Mouse (Mus musculus) kidney, adult 18-20 months (tissue): Measurements from ENCODE around the gene Tectb.
"Not testable (repeated sequence)": the region's sequence is repeated elsewhere in the genome, so short reads cannot be mapped to it uniquely, and the experiment has no call there.

Experiments
- DNase-seq: peaks from one replicate; pipeline ENCODE4 v3.0.0; 2021

The Tectb gene

DNA sequence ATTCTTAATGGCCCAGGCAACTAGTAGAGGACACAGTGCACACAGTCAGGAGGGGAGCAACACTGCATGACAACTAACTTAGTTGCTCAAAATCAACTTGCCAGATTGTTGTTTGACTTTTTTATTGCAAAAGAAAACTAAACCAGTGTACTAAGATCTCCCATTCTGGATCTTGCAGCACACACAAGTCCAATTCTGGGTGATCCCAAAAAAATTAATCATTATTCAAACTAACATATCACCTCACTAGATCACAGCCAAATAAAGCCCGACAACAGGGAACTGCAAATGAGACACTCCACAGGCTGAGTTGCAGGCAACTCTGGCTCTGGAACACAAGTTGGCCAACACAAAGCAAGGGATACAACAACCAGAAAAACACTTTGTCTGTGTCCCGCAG, 13.8 kb upstream of the Tectb start:
- DNase-seq: no peak

DNA sequence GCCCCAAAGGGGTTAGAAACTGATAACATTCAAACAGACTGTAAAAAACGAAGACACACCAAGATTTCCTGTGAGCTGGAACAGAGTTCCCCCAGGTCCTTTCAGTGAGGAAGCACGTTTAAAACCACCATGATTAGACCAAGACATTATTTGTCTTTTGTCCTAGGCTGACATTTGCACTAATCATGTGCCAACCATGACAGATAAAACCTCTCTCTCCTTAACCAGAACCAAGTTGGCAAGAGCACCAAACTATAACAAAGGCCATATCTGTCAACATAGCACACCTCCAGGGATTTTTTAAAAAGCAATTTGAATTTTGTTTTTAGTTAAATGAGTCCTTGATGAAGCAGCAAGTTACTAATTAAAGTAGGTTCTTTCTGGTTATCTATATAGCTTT, 12.8 kb upstream of the Tectb start:
- DNase-seq: no peak

DNA sequence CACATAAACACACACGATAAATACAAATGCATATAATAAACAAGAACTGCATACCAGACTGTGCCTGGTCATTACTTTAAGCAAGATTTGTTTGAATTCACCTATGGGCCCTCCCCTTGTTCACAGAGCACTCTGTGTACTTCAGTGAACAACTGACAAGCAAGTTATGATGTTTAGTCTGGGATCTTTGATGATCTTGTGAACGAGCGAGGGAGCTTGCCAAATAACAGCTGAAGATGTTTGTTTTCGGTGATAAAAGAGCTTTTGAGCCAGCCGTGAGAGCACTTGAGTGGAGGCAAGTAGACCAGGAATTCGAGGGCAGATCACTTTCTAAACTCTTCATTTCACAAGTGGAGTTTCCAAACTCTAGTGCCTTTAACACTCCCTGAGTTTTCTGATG, 12.2 kb upstream of the Tectb start:
- DNase-seq: no peak

DNA sequence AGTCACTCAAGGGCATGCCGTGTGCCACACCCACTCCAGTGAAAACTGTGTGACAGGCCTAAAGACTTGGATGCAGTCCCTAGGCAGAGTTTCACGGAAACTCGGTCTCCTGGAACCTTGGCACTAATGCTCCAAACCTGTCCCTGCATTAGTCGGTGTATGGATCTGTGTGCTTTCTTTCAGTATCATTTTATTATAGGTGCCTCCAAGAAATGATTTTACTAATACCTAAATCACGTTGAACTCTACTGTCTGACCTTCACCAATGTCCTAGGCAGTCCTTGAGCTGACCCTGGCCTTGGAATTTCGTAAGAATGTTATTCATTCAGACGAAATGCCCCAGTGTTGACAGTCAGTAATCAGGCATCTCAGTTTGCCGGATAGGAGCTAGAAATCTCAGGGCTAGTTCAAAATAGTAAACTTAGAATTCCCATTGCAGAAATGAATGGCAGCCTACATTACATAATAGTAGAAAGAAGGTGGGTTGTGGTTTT, 11.2 kb upstream of the Tectb start:
- not testable (repeated sequence) for DNase-seq

DNA sequence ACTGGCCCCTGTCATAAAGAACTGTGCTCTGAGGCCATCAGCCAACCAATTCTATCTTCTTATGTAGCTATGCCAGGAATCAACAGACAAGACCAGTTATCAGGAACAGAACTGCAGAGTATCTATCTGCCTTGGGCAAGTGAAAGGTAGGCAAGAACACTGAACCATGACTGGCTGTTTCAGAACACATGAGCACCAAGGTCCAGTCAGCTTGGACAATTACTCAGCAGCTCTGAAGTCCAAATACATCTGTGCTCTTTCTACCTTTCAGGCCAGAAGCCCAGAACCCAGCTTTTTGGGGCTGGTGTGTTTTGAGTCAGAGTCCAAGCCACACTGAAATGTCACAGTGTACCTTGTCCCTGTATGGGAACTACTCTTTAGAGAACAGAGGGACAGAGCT, 10.1 kb upstream of the Tectb start:
- no peak for DNase-seq

DNA sequence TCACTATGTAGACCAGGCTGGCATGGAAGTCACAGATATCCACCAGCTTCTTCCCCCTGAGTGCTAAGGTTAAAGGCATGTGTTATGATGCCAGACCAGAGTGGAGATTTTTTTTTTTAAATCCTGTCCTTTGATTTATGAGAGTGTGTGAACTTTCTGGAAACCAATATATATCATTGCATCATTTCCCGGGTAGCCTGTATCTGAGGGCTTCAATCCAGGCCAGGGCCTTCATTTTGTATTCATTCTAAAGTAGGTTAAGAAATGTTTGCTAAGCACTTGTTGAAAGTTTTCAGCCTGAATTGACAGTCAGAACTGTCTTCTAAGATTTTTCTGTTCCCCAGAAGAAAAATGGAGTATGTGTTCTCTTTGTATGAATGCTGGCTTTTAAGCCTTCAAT, 8.9 kb upstream of the Tectb start:
- no peak for DNase-seq

DNA sequence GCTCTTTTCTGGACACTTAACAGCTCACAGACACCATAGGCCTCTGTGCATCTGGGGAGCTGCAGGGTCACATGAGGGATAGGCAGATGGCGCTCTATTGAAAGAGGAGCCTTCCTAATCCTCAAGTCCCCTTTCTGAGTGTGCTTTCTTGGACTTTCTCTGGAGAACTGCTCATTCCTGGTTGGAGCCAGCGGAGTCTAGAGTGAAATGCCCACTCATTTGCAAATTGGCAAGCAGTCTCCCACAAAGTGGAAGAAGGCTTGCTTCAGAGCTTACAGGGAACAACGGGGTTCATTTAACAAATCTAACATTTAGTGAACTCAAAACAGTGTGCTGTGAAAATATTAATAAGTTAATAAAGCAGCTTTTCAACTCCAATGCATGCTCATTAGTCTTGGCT, 3.4 kb upstream of the Tectb start:
- DNase-seq: no peak

DNA sequence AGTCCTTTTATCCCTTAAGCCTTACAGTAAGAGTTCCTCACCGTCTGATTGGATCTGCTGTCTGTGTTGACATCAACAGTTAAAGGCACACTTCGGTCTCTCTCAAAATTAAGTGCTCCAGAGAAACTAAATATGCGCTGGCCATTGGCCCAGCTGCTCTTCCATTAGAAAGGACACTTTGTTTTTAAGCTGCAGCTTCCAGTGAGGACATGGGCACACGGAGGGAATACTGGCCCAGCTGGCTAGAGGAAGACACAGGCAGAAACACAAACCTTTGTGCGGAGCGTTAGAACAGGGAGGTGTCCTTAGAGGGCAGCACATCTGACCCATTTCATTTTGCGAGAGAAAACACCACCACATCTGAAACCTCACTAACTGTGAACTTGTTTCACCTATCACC, 3.9 kb downstream of the Tectb start:
- DNase-seq: no peak

DNA sequence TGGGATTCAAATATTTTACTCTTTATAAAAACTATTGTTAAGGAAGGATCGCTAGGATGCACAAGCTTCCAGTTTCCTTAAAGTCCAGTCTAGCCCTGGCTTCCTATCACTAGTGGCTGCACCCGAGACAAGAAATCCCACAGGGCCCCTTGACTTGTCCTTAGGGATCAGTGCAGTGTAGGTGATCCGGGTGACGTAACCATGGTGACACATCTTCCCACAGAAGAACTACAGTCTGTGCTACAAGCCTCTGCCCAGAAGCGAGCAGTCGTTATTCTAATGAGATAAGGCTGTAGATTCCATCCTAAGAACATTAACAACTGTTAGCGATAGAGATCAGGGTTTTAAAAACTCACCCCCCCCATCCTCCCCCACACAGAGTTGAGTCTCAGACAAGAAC, 4.5 kb downstream of the Tectb start:
- no peak for DNase-seq

DNA sequence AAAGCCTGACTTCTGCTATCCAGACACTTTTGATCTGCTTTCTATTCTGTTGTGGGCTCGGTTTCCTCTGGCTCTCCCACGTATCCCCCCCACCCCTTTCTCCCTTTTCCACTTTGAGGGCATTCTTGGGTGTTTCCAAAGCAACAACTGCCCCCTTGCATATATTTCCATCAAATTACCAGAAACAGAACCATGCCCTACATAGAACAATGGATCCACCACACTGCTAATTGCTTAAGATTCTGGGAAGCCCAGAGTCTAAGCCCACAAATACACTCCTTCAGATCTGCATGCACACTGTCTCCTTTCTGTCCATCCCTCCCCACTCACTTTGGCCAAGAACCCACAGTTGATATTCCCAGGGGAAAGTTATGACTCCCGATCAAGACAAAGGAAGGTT, 5.1 kb downstream of the Tectb start:
- DNase-seq: no peak

DNA sequence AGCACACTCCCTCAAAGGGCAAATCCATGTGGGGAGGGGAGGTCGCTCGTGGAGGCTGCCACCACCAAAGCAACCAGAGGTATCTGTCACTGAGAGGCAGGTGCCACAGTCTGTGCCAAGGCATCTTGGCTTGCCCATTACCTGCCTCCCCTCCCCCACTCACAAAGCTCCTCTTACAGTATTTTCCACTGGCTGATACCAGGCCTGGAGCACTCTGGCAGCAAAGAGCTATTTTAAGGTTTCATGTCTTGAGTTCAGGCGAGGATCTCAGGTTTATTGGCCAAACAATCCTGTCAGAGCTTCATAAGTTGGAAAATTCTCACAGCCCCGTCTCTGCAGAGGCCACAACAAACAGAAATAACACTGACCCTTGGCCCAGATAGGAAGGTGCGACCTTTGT, 9.5 kb downstream of the Tectb start:
- peak; percentile 52 for DNase-seq

DNA sequence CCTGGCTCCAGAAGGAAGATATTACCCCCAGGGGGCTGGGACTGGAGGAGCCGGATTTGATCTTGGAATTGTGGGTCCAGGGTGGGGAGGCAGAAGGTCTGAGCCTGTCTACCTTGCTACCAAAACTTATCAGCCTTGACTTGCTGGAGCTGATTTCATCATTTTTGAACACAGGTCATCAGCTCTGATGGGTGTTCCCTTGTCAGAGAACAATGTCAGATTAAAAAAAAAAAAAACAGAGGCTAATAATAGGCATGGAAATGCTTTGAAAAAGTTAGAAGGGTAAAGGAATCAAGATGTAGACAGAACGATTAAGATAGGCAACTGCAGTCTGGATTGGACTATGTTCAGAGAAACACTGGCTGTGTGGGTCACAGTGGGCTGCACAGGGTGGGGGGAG, 11.1 kb downstream of the Tectb start:
- no peak for DNase-seq

DNA sequence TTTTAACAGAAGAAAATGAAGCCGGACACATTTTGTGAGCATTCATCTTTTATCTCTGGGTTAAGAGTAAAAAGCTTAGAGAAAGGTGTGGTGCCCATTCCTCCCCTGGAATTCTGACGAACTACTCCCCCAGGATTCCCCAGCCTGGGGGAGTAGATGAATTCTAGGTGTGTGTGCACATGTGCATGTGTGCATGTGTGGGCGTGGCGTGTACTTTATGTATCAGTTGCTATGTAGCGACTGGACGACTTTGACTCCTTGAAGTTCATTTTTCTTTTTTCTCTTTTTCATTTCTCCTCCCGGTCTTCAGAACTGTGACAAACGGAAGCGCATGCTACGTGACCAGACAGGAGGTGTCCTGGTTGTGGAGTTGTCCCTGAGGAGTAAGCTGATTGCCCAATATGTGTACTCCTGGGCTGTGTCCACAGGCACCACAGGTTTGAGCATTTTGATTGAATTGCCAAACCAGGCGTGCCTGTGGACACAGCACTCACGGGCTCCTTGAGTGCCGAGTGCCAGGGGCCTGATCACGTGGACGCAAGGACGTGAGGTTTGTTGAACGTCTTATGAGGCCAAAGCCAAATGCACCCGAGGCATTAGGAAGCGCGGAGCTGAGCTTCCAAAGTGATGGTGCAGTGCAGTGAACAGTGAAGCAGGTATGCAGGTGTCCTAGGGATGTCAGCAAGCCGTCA, 11.9 kb downstream of the Tectb start:
- no peak for DNase-seq

DNA sequence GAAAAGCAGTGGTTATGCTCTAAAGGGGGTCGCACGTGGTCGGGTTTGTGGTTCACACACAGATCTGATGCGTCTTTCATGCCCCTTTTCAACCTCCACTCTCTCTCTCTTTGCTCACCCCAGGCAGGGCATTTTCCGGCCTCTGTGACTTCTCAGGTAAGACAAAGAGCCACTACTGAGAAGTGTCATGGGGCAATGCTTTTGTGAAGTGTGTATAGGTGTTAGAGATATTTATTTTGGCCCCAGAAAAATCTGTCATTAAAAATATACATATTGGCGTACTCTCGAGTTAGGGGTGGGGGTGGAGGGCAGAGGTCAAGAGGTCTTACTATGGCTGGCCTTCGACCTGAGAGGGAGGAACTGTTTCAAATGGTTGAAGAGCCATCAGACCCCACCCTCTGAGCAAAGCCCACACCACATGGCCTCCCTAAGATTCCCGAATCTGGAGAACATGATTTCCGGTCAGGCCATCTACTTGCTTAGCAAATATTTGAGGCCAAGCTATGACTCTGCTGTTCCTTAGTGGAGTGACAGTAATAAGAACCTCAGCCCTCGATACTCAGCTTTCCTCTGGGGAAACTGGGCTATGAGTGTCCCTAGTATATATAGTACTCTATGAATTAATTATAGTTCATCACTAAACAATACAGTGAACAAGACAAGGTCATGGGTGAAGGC, 13.3 kb downstream of the Tectb start:
- no peak for DNase-seq

DNA sequence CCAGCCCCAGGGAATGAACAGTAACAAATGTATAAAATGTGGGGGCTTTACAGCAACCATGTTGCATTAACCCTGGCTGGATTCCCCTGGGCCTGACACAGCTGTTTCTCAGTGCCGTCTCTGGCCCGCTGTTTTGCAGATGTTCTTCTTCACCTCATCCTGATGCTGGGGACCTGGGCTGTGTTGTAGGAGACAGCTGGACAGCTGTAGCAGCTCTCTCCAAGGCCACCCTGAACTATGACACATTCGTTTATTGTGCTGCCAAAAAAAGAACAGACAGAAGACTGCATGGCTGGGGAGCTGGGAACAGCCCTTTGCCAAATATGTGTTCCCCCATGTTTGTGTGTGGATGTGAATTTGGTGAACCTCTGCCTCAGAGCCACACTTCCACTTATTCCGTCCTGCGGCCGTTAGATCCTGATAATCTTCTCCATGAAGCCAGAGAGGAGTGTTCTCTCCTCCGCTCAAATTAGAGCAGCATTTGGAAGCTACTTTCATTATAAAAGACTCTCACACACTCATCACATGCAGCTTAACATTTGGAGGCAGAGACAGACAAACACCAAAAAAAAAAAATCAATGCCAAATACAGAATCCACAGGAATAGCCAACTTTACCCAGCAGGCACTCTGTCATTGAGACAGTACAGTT, 14.1 kb downstream of the Tectb start:
- no peak for DNase-seq

DNA sequence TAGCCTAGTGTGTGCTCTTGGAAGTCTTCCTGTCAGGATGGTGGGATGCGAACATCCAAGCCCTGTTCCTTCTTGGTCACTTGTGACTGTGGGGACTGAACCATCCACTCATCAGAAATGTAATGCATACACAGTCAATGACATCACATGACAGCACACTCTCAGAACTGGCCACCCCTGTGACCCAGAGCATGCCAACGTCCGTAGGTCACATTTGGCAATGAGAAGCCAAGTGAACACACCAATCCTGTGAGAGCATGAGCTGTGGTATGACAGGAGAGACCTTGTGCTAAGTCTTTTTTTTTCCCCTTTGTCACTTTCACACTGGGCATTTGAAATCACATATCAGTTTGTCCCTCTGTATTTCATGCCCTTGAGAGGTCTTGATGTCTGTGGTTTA, 15.0 kb downstream of the Tectb start:
- no peak for DNase-seq

DNA sequence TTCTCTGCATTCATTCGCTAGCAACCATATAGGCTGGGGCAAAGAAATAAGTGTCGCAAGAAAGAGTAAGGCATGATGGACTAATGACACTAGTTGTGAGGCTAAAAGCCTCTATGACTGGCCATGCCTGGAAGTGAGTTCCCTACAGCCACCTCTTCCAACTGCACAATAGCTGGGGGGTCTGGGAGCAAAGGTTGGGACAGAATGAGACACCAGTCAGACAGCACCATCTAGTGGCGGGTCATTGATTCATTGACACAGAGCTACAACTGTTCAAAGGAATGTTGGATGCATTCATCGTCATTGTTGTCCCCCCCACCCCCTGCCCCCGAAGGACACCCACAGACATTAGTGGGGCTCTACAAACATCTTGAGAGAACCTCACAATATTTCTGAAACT, 17.8 kb downstream of the Tectb start:
- peak; percentile 60 for DNase-seq

DNA sequence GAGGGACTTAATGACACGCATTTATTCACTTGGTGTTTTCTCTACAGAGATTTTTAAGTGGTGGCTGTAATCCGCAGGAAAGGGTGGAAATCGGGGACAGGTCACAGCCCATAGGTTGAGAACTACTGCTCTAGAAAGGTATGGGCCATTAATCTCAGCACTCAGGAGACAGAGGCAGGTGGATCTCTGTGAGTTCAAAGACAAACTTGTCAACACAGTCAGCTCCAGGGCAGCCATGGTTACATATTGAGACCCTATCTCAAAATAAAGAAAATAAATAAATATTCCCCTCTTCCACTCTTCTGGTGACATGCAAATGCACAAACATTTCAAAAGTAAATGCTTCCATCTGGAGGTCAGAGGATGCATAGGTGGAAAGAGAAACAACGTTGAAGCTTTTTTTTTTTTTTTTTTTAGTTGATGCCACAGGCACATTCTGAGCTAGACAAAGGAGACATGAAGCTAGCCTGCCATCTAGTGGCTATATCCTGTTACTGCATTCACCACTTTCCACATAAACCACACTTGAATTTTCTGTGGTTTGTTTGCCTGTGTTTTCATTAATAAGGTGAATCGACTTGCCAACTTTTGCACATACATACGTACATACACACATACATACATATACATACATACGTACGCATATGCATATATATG, 26.1 kb downstream of the Tectb start:
- DNase-seq: no peak

DNA sequence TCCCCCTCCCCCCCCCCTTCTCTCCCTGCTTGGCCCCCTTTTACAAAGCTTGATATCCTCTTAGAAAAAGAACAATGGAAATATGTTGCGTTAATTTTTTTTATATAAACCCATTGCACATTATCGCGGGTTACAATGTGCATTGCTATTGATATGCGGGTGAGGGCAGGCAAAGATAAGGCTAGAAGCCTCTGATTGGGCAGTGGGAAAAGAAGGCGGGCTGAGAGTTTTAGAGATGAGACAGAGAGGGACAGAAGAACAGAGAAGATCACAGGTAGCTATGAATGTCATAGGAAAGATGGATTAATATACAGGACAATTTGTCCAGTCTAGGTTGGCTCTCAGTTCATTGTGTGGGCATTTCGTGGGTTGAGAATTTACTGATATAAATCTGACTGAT, 26.7 kb downstream of the Tectb start:
- no peak for DNase-seq

DNA sequence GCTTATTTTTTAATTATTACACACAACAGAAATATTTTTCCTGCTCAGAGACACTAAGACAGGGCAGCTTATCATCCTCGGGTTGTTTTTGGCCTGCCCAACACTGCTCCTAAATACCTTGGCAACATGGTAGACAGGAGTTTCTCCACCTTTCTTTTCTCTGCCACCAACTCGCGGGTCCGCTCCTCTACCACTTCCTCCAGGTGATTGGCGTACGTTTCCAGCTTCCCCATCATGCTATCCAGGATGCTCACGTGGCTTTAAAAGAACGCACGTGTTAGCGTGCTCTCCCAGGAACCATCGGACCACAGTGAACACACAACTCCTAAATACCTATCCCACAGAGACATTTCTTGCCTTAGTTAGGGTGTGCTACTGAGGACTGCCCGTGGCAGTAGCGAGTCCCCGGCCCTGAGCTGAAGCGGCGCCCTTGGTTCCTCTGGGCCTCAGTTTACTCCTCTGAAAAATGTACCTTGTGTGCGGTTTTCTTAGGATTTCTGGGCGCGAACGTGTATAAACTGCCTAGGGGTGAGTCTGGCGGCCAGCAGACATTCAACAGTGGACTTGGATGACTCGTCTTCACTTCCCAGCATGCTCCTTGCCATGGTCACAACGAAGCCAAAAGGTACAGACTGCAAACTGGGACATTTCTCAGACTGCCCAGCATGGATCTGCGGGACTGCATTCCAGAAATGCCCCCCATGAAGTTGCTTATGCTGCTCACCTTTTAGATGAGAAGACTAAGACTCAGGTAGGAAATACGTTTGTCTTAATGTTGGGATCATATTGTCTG, 27.4 kb downstream of the Tectb start:
- no peak for DNase-seq

DNA sequence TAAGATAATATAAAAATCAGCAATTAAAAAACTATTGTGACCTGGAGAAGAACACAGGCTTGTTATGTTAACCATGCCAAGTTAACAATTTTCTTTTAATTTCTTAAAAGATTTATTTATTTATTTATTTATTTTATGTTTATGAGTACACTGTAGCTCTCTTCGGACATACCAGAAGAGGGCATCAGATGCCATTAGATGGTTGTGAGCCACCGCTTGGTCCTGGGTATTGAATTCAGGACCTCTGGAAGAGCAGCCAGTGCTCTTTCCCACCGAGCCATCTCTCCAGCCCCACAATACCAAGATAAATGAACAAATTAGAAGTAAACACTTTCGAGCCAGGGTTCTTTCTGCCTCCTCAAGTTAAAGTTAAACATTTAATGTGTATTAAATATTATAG, 28.1 kb downstream of the Tectb start:
- DNase-seq: no peak

DNA sequence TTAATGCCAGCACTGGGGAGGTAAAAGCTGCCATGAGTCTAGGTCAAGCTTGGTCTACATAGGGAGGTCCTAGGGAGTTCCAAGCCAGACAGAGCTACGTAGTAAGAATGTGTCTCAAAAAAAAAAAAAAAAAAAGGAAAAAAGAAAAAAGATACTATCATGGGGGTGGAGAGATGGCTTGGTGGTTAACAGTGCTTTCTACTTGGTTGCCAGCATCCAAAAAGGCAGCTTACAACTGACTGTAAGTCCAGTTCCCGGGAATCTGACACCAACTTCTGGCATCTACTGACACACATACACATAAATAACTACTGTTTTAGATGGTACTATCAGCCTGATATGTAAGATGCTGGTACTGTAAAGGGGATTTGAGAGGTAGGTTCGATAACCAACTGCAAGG, 28.6 kb downstream of the Tectb start:
- DNase-seq: no peak

DNA sequence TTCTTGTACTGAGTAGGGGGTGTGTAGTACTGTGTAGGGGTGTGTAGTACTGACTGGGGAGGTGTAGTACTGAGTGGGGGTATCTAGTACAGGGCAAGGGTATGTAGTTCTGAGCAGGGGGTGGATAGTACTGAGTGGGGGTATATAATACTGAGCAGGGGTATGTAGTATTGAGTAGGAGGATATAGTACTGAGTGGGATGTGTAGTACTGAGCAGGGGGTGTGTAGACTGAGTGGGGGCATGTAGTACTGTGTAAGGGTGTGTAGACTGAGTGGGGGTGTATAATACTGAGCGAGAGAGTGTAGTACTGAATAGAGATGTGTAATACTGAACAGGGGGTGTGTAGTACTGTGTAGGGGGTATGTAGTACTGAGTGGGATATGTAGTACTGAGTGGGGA, 31.2 kb downstream of the Tectb start:
- DNase-seq: no peak
